8 mouse cellular contexts compared by ENCODE assay signal in the genomic region with DNA sequence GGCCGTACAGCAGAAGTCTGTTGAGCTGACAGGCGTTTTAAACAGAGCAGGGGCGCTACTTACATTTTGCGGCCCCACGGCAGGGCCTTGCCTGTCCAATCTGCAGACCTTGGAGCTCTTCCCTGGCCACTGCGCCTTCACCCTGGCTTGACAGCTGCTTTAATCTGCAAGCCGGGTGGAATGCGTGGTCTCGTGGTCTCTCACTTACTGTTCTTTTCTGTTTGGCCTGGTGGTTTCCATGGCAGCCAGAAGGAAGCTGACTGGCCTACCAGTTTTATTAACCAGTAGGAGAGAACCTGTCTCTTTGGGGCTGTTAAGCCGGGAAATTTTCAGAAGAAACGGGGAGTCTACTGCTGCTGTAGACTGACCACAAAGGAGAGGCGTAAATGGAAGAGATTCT. TPM values are rescaled to one million over a fixed set of nuclear protein-coding genes. Genes with fewer than 3 reads are reported as not detected.
DNase-seq lines count a peak whose midpoint lies in the region; ATAC-seq and TF ChIP-seq lines count a peak whose summit lies in the region.

No protein-coding gene starts in this region.

- peak; percentile 13 for DNase-seq in adrenal gland, postnatal 10 days
- DNase-seq in adrenal gland, adult 18-20 months (ENCODE audit: low spot score in 2 of 2), result no peak
- peak; percentile 66 for DNase-seq in lung, embryonic 14.5 days
- DNase-seq in lung, postnatal 25 days (ENCODE audit: low spot score), result no peak
- DNase-seq in limb, embryonic 10.5 days (ENCODE audit: low spot score), result peak; percentile 39
- DNase-seq in right cerebral cortex, postnatal 25 days, result peak; percentile 7
- DNase-seq in spleen, adult 18-20 months, result no peak

- 0 out of 2 replicates have a peak overlapping the region, but pooled peaks have one; percentile 15 for H3K4me2 ChIP-seq in lung, embryonic 14.5 days

- no peaks in the 10 kb centered on the region for H3K27me3 ChIP-seq in lung, embryonic 14.5 days (ENCODE audit: insufficient read depth, low read length)
- H3K27me3 ChIP-seq in limb, embryonic 10.5 days (ENCODE audit: low read depth, poor library complexity, severe bottlenecking), result peaks cover 26% of the 10 kb centered on the region; the same call in 1 of the 2 replicates

- H3K4me1 ChIP-seq in lung, embryonic 14.5 days (ENCODE audit: insufficient read depth), result no peaks in the 10 kb centered on the region
- peaks cover 9% of the 10 kb centered on the region for H3K4me1 ChIP-seq in limb, embryonic 10.5 days

- no peak overlapping the region for H3K4me3 ChIP-seq in lung, embryonic 14.5 days (ENCODE audit: low read depth, low read length)
- no peak overlapping the region for H3K4me3 ChIP-seq in limb, embryonic 10.5 days

- ATAC-seq in lung, embryonic 14.5 days (ENCODE audit: insufficient read depth), result peak; percentile 45; the same call in 1 of the 2 replicates
- ATAC-seq in activated CD4-positive, CD25-positive, alpha-beta regulatory T cell, adult 4 months, result no peak

- WGBS in lung, embryonic 14.5 days, result 21% methylated on average over 12 of the region's 12 CpGs
- WGBS in limb, embryonic 10.5 days, result 45% methylated on average over 12 of the region's 12 CpGs

- no peaks in the 10 kb centered on the region for H3K36me3 ChIP-seq in lung, embryonic 14.5 days (ENCODE audit: insufficient read depth)
- H3K36me3 ChIP-seq in limb, embryonic 10.5 days, result no peaks in the 10 kb centered on the region

- H3K9me3 ChIP-seq in lung, embryonic 14.5 days (ENCODE audit: low read depth, low read length), result no peaks in the 10 kb centered on the region
- no peaks in the 10 kb centered on the region for H3K9me3 ChIP-seq in limb, embryonic 10.5 days (replicated peaks)

- no peak overlapping the region for H3K27ac ChIP-seq in lung, embryonic 14.5 days (ENCODE audit: low read depth)
- no peak overlapping the region for H3K27ac ChIP-seq in limb, embryonic 10.5 days

- H3K9ac ChIP-seq in lung, embryonic 14.5 days, result no peak overlapping the region

- TF ChIP-seq CTCF in lung, embryonic 14.5 days (IDR thresholded peaks at IDR 0.05; ENCODE audit: low read depth), result no peak

RNA-seq across cellular contexts. Expression of a gene that starts 24.6 kb away (rescaled TPM):
- total RNA-seq in adrenal gland, postnatal 10 days (2021), result 10 to 100 TPM; 35.3 to 55.6 TPM
- total RNA-seq in adrenal gland, adult 18-20 months (2021), result 10 to 100 TPM; 46.7 to 72.0 TPM
- 62.4 and 66.4 TPM in 2 replicates for polyA plus RNA-seq in lung, embryonic 14.5 days (2014; fragmentation: Nextera tagmentation; extraction: Ambion mirVana)
- polyA plus RNA-seq in limb, embryonic 10.5 days (2016; fragmentation: Nextera tagmentation; extraction: Ambion mirVana), result 60.0 and 76.1 TPM in 2 replicates
- polyA plus RNA-seq in activated CD4-positive, CD25-positive, alpha-beta regulatory T cell, adult 4 months (2017; shearing (Covaris generic)), result 10 to 100 TPM; 83.2 to 84.4 TPM

RNA-seq across cellular contexts. Expression of a gene that starts 26.0 kb away (rescaled TPM):
- under 1 TPM; 0.12 to 0.15 TPM for total RNA-seq in adrenal gland, postnatal 10 days (2021)
- total RNA-seq in adrenal gland, adult 18-20 months (2021), result under 1 TPM; 0.20 to 0.35 TPM
- 0.11 TPM in 1 of 2 replicates, not detected in the other for polyA plus RNA-seq in lung, embryonic 14.5 days (2014; fragmentation: Nextera tagmentation; extraction: Ambion mirVana)
- polyA plus RNA-seq in limb, embryonic 10.5 days (2016; fragmentation: Nextera tagmentation; extraction: Ambion mirVana), result not detected in 2 replicates
- polyA plus RNA-seq in activated CD4-positive, CD25-positive, alpha-beta regulatory T cell, adult 4 months (2017; shearing (Covaris generic)), result 1 to 10 TPM in 1 of 2 experiments, under 1 TPM in 1; 0.22 to 1.0 TPM

RNA-seq across cellular contexts. Expression of a gene that starts 57.9 kb away (rescaled TPM):
- 10 to 100 TPM; 30.1 to 30.2 TPM for total RNA-seq in adrenal gland, postnatal 10 days (2021)
- 10 to 100 TPM; 52.2 to 58.5 TPM for total RNA-seq in adrenal gland, adult 18-20 months (2021)
- polyA plus RNA-seq in lung, embryonic 14.5 days (2014; fragmentation: Nextera tagmentation; extraction: Ambion mirVana), result 15.2 and 17.6 TPM in 2 replicates
- 8.7 and 9.6 TPM in 2 replicates for polyA plus RNA-seq in limb, embryonic 10.5 days (2016; fragmentation: Nextera tagmentation; extraction: Ambion mirVana)
- 10 to 100 TPM; 29.0 to 32.6 TPM for polyA plus RNA-seq in activated CD4-positive, CD25-positive, alpha-beta regulatory T cell, adult 4 months (2017; shearing (Covaris generic))

Comparison
In these comparisons a context has a peak if more than half of its experiments do, and no peak if none do; other contexts are left out.
1. DNase-seq: peak in adrenal gland, postnatal 10 days (single experiment), lung, embryonic 14.5 days (single experiment), limb, embryonic 10.5 days (single experiment) and right cerebral cortex, postnatal 25 days (single experiment); none in adrenal gland, adult 18-20 months (0 of 2), lung, postnatal 25 days (single experiment) and spleen, adult 18-20 months (0 of 2).